Mouse (Mus musculus) E14TG2a.4 (cell line): ENCODE results near the gene Cryba4.

ENCODE experiments used
- CTCF ChIP-seq: conservative IDR thresholded peaks from 2 replicates; pipeline ENCODE4 v1.5.1; 2014; ENCODE audit warnings: low read length
- POU5F1 ChIP-seq: IDR thresholded peaks from 2 replicates; pipeline ENCODE4 v1.6.1; 2014; ENCODE audit warnings: low read length, borderline replicate concordance

- TF ChIP-seq CTCF (no peak), POU5F1 (no peak)
Observed at GRCm38 (mm10) chr5:112235806-112236205, 16.5 kb downstream of the Cryba4 start.
